Mouse (Mus musculus) embryonic facial prominence, embryonic 13.5 days (tissue): ENCODE results near the gene Olfr94. TPM values are rescaled to one million over a fixed set of nuclear protein-coding genes. Genes with fewer than 3 reads are reported as not detected.
A peak's percentile ranks its signal among the peaks of the same experiment; 100 is the strongest.
"Not testable (repeated sequence)": the region's sequence is repeated elsewhere in the genome, so short reads cannot be mapped to it uniquely, and the experiment has no call there.

Experiments used
- ATAC-seq: fragments of 200-750 bp; cut with Nextera tagmentation; 2 replicates; pipeline ENCODE4 v1.8.0; 2017; ENCODE audit warnings: low read depth; ENCODE audit not compliant: insufficient number of reproducible peaks, insufficient read depth, low FRiP score, low TSS enrichment
- H3K27ac ChIP-seq: fragments of 300-500 bp; sonication (generic); 2 replicates; pipeline ENCODE4 v1.5.1; 2015; ENCODE audit warnings: moderate library complexity, mild to moderate bottlenecking, inconsistent platforms
- H3K27me3 ChIP-seq: fragments of 300-500 bp; sonication (generic); 2 replicates; pipeline ENCODE4 v1.6.1; 2015; ENCODE audit warnings: mild to moderate bottlenecking, inconsistent platforms
- H3K36me3 ChIP-seq: fragments of 300-500 bp; sonication (generic); 2 replicates; pipeline ENCODE4 v1.6.1; 2015; ENCODE audit warnings: mild to moderate bottlenecking, inconsistent platforms
- H3K4me1 ChIP-seq: fragments of 300-500 bp; sonication (generic); 2 replicates; pipeline ENCODE4 v1.6.1; 2015; ENCODE audit warnings: inconsistent platforms
- H3K4me2 ChIP-seq: fragments of 300-500 bp; sonication (generic); 2 replicates; pipeline ENCODE4 v1.6.1; 2015; ENCODE audit warnings: moderate library complexity, mild to moderate bottlenecking, inconsistent platforms
- H3K4me3 ChIP-seq: fragments of 300-500 bp; sonication (generic); 2 replicates; pipeline ENCODE4 v1.5.1; 2015; ENCODE audit warnings: mild to moderate bottlenecking, inconsistent platforms
- H3K9ac ChIP-seq: fragments of 300-500 bp; sonication (generic); 2 replicates; pipeline ENCODE4 v1.6.1; 2015; ENCODE audit warnings: mild to moderate bottlenecking, inconsistent platforms
- H3K9me3 ChIP-seq: fragments of 300-500 bp; sonication (generic); 2 replicates; pipeline ENCODE4 v1.6.1; 2016; ENCODE audit warnings: inconsistent platforms
- WGBS: fragments of 180-500 bp; shearing (Covaris S2); methylation state at CpG from one replicate; pipeline ENCODE4 v1.1.7; 2015; ENCODE audit warnings: mixed read lengths; 5-methylcytosine and 5-hydroxymethylcytosine counted together
- polyA plus RNA-seq: library from polyadenylated mRNA; unstranded; fragments of >200 nt; fragmentation: Nextera tagmentation; extraction: Ambion mirVana; gene quantifications from 2 replicates; pipeline ENCODE4 v1.2.1, GENCODE M21; 2015

Gene Olfr94
- polyA plus RNA-seq: not detected in 2 replicates

DNA sequence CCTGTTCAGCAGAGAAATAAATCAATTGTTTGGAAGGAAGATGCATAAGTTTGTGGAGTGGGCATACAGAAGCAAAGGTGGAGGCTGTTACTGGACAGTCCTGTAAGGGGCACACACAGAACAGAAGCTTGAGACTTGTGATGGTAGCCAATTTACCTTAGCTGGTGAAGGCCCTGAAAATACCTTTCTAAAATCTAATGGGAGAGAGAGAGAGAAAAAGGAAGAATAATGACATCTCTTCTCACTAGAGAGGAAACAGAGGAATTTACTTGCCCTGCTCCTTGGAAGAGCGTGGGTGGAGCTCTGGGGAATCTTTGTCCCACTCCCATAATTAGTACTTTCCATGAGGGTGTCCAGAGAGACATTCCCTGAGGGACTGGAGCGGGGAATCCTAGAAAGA lies at the start of gene Olfr94:
Gene Olfr94, minus strand, starts transcription at position 101 of the 400 bp plus-strand sequence.
- no peaks in the 10 kb centered on the region for H3K9me3 ChIP-seq
- H3K4me1 ChIP-seq: peaks cover 9% of the 10 kb centered on the region; the same call in 1 of the 2 replicates
- no peak within 1 kb of the TSS for H3K4me3 ChIP-seq
- no peak within 1 kb of the TSS for H3K27ac ChIP-seq
- H3K27me3 ChIP-seq: peaks cover 39% of the 10 kb centered on the region
- no peaks in the 10 kb centered on the region for H3K36me3 ChIP-seq
- ATAC-seq: no peak
- WGBS: 53% methylated on average over 2 of the region's 2 CpGs
- H3K4me2 ChIP-seq: no peak within 1 kb of the TSS
- H3K9ac ChIP-seq: no peak within 1 kb of the TSS

DNA sequence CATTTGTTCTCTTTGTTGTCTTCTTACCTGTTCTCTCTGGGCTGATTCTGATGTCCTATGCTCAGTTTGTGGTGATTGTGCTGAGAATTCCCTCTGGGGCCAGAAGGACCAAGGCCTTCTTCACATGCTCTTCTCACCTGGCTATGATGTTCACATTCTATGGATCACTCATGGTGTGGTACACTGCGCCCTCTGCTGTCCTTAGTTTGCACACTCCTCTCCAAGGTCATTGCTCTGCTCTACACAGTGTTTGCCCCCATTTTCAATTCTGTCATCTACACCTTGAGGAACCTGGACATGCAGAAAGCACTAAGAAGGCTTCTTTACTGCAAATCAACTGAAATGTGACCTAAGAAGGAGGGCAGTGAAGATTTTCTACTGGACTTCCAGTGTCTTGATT lies 49.8 kb upstream of the Olfr94 start:
- Histone ChIP-seq H3K9me3 (no peaks in the 10 kb centered on the region), H3K27ac (no peak overlapping the region), H3K4me1 (no peaks in the 10 kb centered on the region), H3K27me3 (no peaks in the 10 kb centered on the region), H3K36me3 (no peaks in the 10 kb centered on the region), H3K4me2 (no peak overlapping the region), H3K4me3 (no peak overlapping the region), H3K9ac (no peak overlapping the region)
- WGBS: 7% methylated on average over 1 of the region's 1 CpGs
- ATAC-seq: no peak

DNA sequence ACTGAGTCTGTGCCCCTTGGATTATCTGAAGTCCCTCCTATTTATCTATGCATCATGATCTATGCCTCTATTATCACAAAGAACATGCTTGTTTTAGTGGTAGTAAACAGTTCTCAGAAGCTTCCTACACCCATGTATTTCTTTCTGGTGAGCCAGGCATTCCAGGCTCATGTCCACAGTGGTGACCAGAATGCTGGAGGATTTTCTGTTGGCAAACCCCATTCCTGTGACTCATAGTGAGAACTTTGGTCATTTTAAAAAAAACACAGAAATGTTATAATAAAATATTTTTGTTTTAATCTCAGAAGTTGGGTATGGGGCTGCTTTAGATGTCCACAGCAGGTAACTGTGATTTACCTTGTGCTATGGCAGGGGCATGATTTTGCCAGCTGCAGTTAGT lies 48.7 kb upstream of the Olfr94 start:
- no peak overlapping the region for H3K9ac ChIP-seq
- no peak overlapping the region for H3K27ac ChIP-seq
- H3K4me3 ChIP-seq: no peak overlapping the region
- no peak for ATAC-seq
- no peaks in the 10 kb centered on the region for H3K9me3 ChIP-seq
- H3K4me1 ChIP-seq: no peaks in the 10 kb centered on the region
- H3K36me3 ChIP-seq: no peaks in the 10 kb centered on the region
- no peaks in the 10 kb centered on the region for H3K27me3 ChIP-seq
- H3K4me2 ChIP-seq: no peak overlapping the region

DNA sequence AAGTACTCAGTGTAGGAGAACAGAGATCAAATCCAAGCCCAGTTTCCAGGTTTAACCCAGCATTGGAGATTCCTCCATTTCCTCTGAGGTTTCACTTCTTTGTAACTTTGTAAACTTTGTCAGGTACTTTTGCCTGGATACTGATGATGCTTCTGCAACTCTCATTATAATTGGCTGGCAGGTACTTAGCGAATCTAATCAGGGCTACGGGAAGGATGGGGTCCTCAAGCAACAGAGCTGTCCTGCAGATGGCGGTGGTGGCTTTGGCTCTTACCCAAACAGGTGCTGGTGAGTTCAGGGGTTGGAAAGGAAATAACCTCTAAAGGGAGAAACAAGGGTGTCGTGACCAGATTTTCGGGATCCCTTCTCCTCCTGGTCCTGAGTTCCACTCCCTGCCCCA lies 45.9 kb upstream of the Olfr94 start:
- no peak overlapping the region for H3K4me2 ChIP-seq
- no peaks in the 10 kb centered on the region for H3K9me3 ChIP-seq
- H3K36me3 ChIP-seq: no peaks in the 10 kb centered on the region
- no peak overlapping the region for H3K9ac ChIP-seq
- H3K4me3 ChIP-seq: no peak overlapping the region
- H3K27ac ChIP-seq: no peak overlapping the region
- no peaks in the 10 kb centered on the region for H3K27me3 ChIP-seq
- WGBS: 27% methylated on average over 5 of the region's 5 CpGs
- ATAC-seq: no peak
- no peaks in the 10 kb centered on the region for H3K4me1 ChIP-seq

DNA sequence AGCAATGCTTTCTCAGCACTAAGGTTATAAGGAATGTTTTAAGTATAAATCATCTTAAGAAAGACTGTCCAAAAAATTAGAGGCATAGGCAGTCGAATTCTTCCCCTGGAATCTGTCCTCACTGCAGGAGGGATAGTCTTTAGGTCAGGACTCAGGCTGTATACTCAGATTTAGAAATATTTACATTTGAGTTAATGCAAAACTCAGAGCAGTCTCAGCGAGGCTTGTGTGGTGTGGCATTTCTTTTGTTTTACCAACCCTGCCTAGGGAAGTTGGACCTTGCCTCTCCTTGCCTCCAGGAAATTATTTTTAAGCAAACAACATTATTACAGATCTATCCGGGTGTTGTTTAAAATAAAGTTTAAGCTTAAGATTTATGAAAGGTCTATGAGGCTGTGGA lies 41.4 kb upstream of the Olfr94 start:
- no peak for ATAC-seq
- Histone ChIP-seq H3K4me3 (no peak overlapping the region), H3K27me3 (no peaks in the 10 kb centered on the region), H3K36me3 (no peaks in the 10 kb centered on the region), H3K9me3 (no peaks in the 10 kb centered on the region), H3K4me1 (no peaks in the 10 kb centered on the region), H3K9ac (no peak overlapping the region), H3K27ac (no peak overlapping the region), H3K4me2 (no peak overlapping the region)
- WGBS: 60% methylated on average over 3 of the region's 3 CpGs

DNA sequence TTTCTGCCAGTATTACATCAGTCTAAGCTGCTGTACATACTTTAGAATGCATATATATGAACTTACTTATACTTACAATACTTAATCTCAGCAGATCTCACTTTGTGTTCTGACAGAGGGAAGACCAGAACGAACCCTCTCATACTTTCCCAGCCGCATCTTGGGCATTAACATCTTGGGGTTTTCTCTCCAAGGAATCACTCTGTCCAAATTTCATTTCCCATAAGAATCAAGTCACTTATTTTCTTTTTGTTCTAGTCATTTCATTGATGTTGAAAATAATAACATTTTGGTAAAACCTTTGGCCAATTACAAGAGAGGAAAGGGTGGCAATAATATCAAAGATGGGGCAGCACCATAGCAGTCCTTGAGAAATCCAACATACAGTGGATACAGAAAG lies 36.4 kb upstream of the Olfr94 start, which contains the start of gene Olfr97:
Gene Olfr97, minus strand, starts transcription at position 101 of the 400 bp plus-strand sequence.
- not testable (repeated sequence) for H3K27ac ChIP-seq, H3K4me2 ChIP-seq, H3K9ac ChIP-seq, H3K36me3 ChIP-seq, H3K27me3 ChIP-seq, H3K9me3 ChIP-seq, H3K4me3 ChIP-seq, H3K4me1 ChIP-seq, ATAC-seq
- WGBS: 91% methylated on average over 2 of the region's 2 CpGs

DNA sequence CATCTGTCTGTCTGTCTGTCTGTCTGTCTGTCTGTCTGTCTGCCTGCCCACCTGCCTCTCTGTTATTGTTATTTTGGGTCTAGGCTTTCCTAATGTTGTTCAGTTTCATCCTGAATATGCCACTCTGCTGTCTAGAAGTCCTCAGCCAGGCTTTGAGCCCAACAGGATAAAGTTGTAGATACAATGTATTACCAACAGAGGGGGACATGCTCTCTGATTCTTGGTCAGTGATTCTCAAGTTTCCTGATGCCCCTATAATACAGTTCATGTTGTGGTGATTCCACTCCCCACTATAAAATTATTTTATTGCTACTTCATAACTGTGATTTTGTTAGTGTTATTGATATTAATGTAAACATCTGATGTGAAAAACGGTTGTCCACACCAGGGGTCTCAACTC lies 21.1 kb upstream of the Olfr94 start:
- Histone ChIP-seq H3K9ac (no peak overlapping the region), H3K4me1 (no peaks in the 10 kb centered on the region), H3K4me2 (no peak overlapping the region), H3K27me3 (no peaks in the 10 kb centered on the region), H3K9me3 (peaks cover 5% of the 10 kb centered on the region; the same call in 1 of the 2 replicates), H3K27ac (no peak overlapping the region), H3K4me3 (no peak overlapping the region), H3K36me3 (no peaks in the 10 kb centered on the region)
- ATAC-seq: no peak
- WGBS: 42% methylated on average over 1 of the region's 1 CpGs

DNA sequence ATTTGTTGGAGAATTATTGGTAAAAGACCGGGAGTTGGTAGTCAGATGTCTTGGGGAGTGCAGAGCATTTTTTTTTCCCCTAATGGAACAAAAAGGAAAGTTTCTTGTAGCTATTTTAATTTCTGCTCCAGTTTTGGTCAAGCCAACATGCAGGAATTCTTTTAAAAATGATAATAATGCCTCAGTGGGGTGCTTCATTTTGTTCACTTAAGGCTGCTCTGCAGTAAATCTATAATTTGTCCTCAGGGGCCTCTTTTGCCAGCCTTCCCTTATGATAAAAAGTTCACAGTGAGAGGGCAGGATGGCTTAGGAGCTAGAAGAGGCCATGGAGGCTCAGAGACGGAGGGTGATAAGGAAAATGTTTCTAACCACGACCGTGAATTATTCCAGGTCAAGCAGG lies 19.1 kb upstream of the Olfr94 start, which contains the start of gene Olfr96:
Gene Olfr96, plus strand, starts transcription at position 301 of the 400 bp plus-strand sequence.
- Histone ChIP-seq H3K27ac (no peak within 1 kb of the TSS), H3K4me2 (no peak within 1 kb of the TSS), H3K27me3 (no peaks in the 10 kb centered on the region), H3K36me3 (no peaks in the 10 kb centered on the region), H3K9ac (no peak within 1 kb of the TSS), H3K4me3 (no peak within 1 kb of the TSS), H3K9me3 (peaks cover 5% of the 10 kb centered on the region; the same call in 1 of the 2 replicates), H3K4me1 (no peaks in the 10 kb centered on the region)
- 66% methylated on average over 4 of the region's 4 CpGs for WGBS
- no peak for ATAC-seq

DNA sequence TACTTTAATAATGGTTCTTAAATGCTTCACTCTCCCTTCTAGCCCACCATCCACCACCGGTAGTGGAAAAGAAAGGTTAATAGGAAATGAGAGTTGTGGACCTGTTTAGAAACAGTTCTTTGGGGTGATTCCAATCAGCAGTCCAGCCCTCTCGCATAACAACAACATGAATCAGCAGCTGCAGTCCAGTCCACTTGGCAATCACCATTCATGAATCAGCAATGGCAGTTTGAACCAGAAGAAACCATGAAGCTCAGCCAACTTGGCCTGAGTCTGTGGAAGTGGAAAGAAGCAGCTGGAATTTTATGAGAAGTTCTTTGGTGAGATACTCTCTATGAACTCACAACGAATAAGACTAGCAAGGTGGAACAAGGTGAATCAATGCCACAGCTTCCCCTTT lies 17.7 kb upstream of the Olfr94 start:
- Histone ChIP-seq H3K4me3 (no peak overlapping the region), H3K9me3 (peaks cover 5% of the 10 kb centered on the region; the same call in 1 of the 2 replicates), H3K4me2 (no peak overlapping the region), H3K27ac (no peak overlapping the region), H3K27me3 (peaks cover 4% of the 10 kb centered on the region; the same call in 1 of the 2 replicates), H3K4me1 (no peaks in the 10 kb centered on the region), H3K36me3 (no peaks in the 10 kb centered on the region), H3K9ac (no peak overlapping the region)
- ATAC-seq: no peak
- WGBS: 84% methylated on average over 3 of the region's 3 CpGs

DNA sequence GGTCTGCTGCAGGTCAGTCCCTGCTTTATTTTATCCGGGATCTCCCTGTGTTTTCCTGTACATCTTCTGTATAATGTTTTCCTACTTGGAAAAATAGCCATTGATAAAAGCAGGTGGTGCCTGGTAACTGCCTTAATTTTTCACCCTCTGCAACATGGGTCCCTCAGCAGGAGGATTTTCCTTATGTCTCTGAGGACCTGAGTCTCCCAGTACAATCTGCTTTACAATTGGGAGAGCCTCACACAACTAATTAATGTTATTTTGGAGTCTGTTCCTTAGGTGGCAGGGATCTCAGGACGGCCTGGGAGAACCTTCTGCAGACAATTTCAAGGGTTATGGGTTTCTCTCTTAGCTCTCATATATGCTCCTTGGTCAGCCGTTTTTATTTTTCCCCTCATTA lies 12.2 kb upstream of the Olfr94 start, which contains the start of gene Olfr95:
Gene Olfr95, minus strand, starts transcription at position 101 of the 400 bp plus-strand sequence.
- ATAC-seq: no peak
- WGBS: 73% methylated on average over 3 of the region's 3 CpGs
- Histone ChIP-seq H3K4me1 (no peaks in the 10 kb centered on the region), H3K9me3 (peaks cover 5% of the 10 kb centered on the region), H3K36me3 (no peaks in the 10 kb centered on the region), H3K27ac (no peak within 1 kb of the TSS), H3K9ac (no peak within 1 kb of the TSS), H3K4me3 (no peak within 1 kb of the TSS), H3K4me2 (no peak within 1 kb of the TSS), H3K27me3 (peaks cover 31% of the 10 kb centered on the region)

DNA sequence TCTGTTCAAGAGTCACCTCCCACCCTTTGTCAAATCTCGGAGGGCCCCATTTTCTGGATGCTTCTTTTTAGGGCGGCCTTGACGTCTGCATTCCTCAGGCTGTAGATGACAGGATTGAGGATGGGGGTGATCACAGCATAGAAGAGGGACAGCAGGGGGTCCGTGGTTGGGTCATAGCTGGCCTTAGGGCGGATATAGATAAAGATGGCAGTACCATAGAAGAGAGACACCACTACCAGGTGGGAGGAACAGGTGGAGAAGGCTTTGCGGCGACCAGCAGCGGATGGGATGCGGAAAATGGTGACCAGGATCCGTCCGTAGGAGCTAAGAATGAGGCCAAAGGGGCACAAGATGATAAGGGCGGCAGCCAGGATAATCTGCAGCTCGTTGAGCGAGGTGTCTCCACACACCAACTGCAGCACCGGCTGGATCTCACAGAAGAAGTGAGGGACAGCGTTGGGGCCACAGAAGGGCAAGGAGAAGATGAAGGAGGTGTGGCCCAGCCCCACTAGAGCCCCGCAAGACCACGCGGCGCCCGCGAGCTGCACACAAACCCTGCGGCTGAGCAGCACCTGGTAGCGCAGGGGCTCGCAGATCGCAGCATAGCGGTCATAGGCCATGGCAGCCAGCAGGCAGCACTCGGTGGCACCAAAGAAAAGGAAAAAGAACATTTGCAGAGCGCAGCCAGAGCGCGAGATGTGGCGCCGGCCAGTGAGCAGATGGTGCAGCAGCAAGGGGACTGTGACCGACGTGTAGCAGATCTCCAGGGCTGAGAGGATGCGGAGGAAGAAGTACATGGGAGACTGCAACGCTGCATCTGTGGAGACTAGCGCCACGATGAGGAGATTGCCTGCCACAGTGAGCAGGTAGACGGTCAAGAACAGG lies 10.3 kb upstream of the Olfr94 start:
- Histone ChIP-seq H3K9me3 (no peaks in the 10 kb centered on the region; the same call in 1 of the 2 replicates), H3K27ac (no peak overlapping the region), H3K36me3 (no peaks in the 10 kb centered on the region), H3K27me3 (peaks cover 34% of the 10 kb centered on the region), H3K4me3 (peak overlapping the region; percentile 21; the same call in 1 of the 2 replicates), H3K9ac (0 out of 2 replicates have a peak overlapping the region, but pooled peaks have one; percentile 36), H3K4me2 (peak overlapping the region; percentile 48), H3K4me1 (no peaks in the 10 kb centered on the region)
- ATAC-seq: no peak
- 19% methylated on average over 40 of the region's 40 CpGs for WGBS

DNA sequence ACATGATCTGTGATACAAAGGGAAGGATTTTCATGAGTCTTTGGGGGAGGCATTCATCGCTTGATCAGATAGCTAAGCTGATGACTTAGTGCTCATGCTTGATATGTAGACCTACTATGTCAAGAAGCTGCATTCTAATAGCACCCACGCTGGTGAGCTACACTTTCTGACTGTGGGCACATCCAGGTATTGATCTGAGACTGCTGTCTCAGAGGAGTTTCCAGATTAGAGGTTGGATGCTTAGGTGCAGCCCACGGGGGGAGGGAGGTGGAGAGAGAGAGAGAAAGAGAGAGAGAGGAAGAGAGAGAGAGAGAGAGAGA lies 3.1 kb upstream of the Olfr94 start:
- Histone ChIP-seq H3K4me3 (no peak overlapping the region), H3K9me3 (no peaks in the 10 kb centered on the region), H3K4me1 (no peaks in the 10 kb centered on the region), H3K4me2 (no peak overlapping the region), H3K36me3 (no peaks in the 10 kb centered on the region), H3K9ac (no peak overlapping the region), H3K27ac (no peak overlapping the region), H3K27me3 (peaks cover 14% of the 10 kb centered on the region; the same call in 1 of the 2 replicates)
- WGBS: 27% methylated on average over 3 of the region's 3 CpGs
- ATAC-seq: no peak
